8 mouse cellular contexts compared by ENCODE assay signal in genomic region chr11:20445061-20445902, GRCm38 (mm10).
A peak's percentile ranks its signal among the peaks of the same experiment; 100 is the strongest.
DNase-seq lines count a peak whose midpoint lies in the region; ATAC-seq and TF ChIP-seq lines count a peak whose summit lies in the region.

No protein-coding gene starts in this region.

- intact Hi-C loops in left cerebral cortex, adult 2 months (cut with DNase I): loop anchor here (5.0 kb wide), 1 partner anchor 467 kb away; no protein-coding TSS in a partner anchor

- H3K4me1 ChIP-seq in embryonic facial prominence, embryonic 14.5 days (ENCODE audit: control insufficient read depth, insufficient read depth, low read length): peaks cover 7% of the 10 kb centered on the region
- peaks cover 4% of the 10 kb centered on the region; the same call in 1 of the 2 replicates for H3K4me1 ChIP-seq in limb, embryonic 11.5 days (ENCODE audit: control insufficient read depth, insufficient read depth, low read length)
- peaks cover 11% of the 10 kb centered on the region for H3K4me1 ChIP-seq in olfactory bulb, adult 2 months (ENCODE audit: control insufficient read depth, insufficient read depth, low read length)

- no peaks in the 10 kb centered on the region for H3K27me3 ChIP-seq in embryonic facial prominence, embryonic 14.5 days (replicated peaks; ENCODE audit: control insufficient read depth, insufficient read depth, low read length)
- H3K27me3 ChIP-seq in limb, embryonic 11.5 days (ENCODE audit: control insufficient read depth, insufficient read depth, low read length): no peaks in the 10 kb centered on the region

- TF ChIP-seq CTCF in left cerebral cortex, adult 2 months (IDR thresholded peaks at IDR 0.05): no peak
- no peak for TF ChIP-seq CTCF in olfactory bulb, adult 2 months (IDR thresholded peaks at IDR 0.05; ENCODE audit: insufficient read depth, low read depth, low read length)

- H3K36me3 ChIP-seq in embryonic facial prominence, embryonic 14.5 days (ENCODE audit: control insufficient read depth, insufficient read depth, low read length): no peaks in the 10 kb centered on the region
- H3K36me3 ChIP-seq in limb, embryonic 11.5 days (ENCODE audit: control insufficient read depth, insufficient read depth, low read length): no peaks in the 10 kb centered on the region

- no peak overlapping the region for H3K27ac ChIP-seq in left cerebral cortex, adult 2 months
- no peak overlapping the region for H3K27ac ChIP-seq in embryonic facial prominence, embryonic 14.5 days (replicated peaks; ENCODE audit: low read depth, low read length)
- H3K27ac ChIP-seq in limb, embryonic 11.5 days (replicated peaks; ENCODE audit: low read depth, low read length): no peak overlapping the region
- H3K27ac ChIP-seq in olfactory bulb, adult 2 months (ENCODE audit: insufficient read depth, low read depth, low read length): no peak overlapping the region

- 0 out of 2 replicates have a peak, but pooled peaks have one; percentile 12 for ATAC-seq in embryonic facial prominence, embryonic 14.5 days (ENCODE audit: low read depth)
- ATAC-seq in limb, embryonic 11.5 days (ENCODE audit: insufficient number of reproducible peaks, low FRiP score, low TSS enrichment, low read depth): 0 out of 2 replicates have a peak, but pooled peaks have one; percentile 19

- H3K9me3 ChIP-seq in embryonic facial prominence, embryonic 14.5 days (ENCODE audit: control insufficient read depth, low read length): no peaks in the 10 kb centered on the region
- no peaks in the 10 kb centered on the region for H3K9me3 ChIP-seq in limb, embryonic 11.5 days (ENCODE audit: control insufficient read depth, low read length)

- peak overlapping the region; percentile 51; the same call in 1 of the 2 replicates for H3K9ac ChIP-seq in embryonic facial prominence, embryonic 14.5 days (ENCODE audit: low read depth, low read length)
- H3K9ac ChIP-seq in limb, embryonic 11.5 days (ENCODE audit: low read length): peak overlapping the region; percentile 45

- no peak for DNase-seq in left cerebral cortex, adult 2 months (ENCODE audit: extremely low spot score in 1 of 2, low spot score in 2 of 2)
- DNase-seq in left cerebral cortex, adult 9 months (ENCODE audit: low spot score in 2 of 2): no peak
- no peak for DNase-seq in embryonic facial prominence, embryonic 14.5 days (ENCODE audit: low spot score)
- DNase-seq in limb, embryonic 11.5 days (ENCODE audit: low spot score): no peak
- DNase-seq in spleen, postnatal 36 days (ENCODE audit: low spot score in 2 of 2): no peak
- DNase-seq in spleen, adult 18-20 months: no peak
- DNase-seq in thymus, postnatal 25 days: no peak

- 9% methylated on average over 18 of the region's 18 CpGs for WGBS in embryonic facial prominence, embryonic 14.5 days
- WGBS in limb, embryonic 11.5 days: 13% methylated on average over 17 of the region's 18 CpGs
- WGBS in olfactory bulb, adult 2 months: 11% methylated on average over 18 of the region's 18 CpGs

- H3K4me3 ChIP-seq in left cerebral cortex, adult 2 months: peak overlapping the region; percentile 33
- H3K4me3 ChIP-seq in embryonic facial prominence, embryonic 14.5 days (ENCODE audit: low read depth, low read length): peak overlapping the region; percentile 32
- H3K4me3 ChIP-seq in limb, embryonic 11.5 days (ENCODE audit: low read depth, low read length): peak overlapping the region; percentile 21
- peak overlapping the region; percentile 17; the same call in 1 of the 2 replicates for H3K4me3 ChIP-seq in olfactory bulb, adult 2 months (ENCODE audit: insufficient read depth, low read depth, low read length)

- peak overlapping the region; percentile 63 for H3K4me2 ChIP-seq in embryonic facial prominence, embryonic 14.5 days (ENCODE audit: low read depth, low read length)
- H3K4me2 ChIP-seq in limb, embryonic 11.5 days (ENCODE audit: low read depth, severe bottlenecking): peak overlapping the region; percentile 51

- no peak for TF ChIP-seq POLR2A in olfactory bulb, adult 2 months (IDR thresholded peaks at IDR 0.05; ENCODE audit: insufficient read depth, low read depth, low read length)
